Mouse (Mus musculus): Measurements from ENCODE around the gene Pnpt1.

DNA sequence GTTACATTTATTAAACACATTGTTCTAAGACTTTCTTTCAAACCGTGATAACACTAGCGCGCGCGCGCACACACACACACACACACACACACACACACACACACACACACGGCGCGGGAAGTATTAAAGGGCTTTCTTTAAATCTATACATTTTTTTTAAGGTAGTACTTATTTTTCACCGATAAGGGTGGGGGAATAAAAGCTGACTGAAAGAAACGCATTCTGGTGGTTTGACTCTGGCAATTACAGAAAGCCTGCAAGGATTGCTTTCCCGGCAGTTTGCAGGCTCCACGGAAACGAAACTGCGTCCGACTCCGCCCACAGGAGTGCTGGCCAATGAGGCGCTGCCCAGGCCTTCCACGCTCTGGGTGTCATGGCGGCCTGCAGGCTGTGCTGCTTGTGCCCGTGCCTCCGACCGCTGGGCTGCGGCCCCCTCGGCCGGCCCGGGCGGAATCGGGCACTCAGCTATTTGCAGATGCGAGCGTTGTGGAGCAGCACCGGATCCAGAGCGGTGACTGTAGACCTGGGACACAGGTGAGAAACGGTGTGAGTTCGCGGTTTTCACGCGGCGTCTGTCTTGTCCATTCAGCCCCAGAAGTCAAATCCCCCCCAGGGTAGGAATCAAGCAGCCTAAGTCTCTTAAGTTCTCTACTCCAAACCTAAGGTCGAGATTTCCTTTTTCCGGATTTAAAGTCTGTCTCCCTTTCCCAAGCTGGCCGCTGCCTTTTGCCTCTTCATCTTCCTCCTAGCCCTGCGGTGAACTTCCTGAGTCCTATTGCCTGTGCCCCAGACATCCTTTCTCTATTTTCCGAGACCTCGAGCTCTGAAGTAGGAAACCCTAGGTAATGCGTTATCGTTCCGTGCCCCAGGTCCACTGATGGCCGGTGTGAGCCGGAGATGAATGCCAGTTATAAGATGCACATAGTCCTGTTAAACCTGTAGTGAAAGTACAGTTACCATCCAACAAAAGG is at the start of gene Pnpt1:
- TF ChIP-seq GATA1 (IDR thresholded peaks at IDR 0.05; ENCODE audit: borderline replicate concordance, low read length): no peak
- TF ChIP-seq FLI1 (IDR thresholded peaks at IDR 0.05; ENCODE audit: low read length): no peak

Measured in megakaryocyte, embryonic 14.5 days (primary cell).